In the genomic region with DNA sequence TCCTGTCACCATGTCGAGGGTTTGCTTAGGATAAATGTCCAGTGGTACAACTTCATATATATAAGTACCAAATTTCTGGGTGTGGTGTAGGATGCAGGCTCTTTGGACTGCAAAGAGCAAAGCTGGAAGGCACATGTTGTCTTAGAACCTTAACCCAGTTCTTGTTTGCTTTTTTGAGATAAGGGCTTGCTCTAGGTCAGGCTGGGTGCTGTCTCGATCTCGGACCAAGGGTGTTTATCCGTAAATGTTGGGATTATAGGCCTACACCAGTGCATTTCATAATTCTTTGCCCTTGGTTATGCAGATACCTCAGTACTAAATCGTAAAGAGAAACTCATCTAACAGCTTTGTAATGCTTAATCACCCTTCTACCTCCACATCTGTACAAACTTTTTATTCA, we compare ENCODE assay signal across 8 mouse cellular contexts. TPM values are rescaled to one million over a fixed set of nuclear protein-coding genes. Genes with fewer than 3 reads are reported as not detected.
DNase-seq lines count a peak whose midpoint lies in the region; ATAC-seq and TF ChIP-seq lines count a peak whose summit lies in the region.

No protein-coding gene starts in this region.

- no peaks in the 10 kb centered on the region for H3K79me2 ChIP-seq in myocyte (ENCODE audit: control insufficient read depth, insufficient read depth)

- H3K36me3 ChIP-seq in kidney, postnatal 0 days (ENCODE audit: insufficient read depth, low read length): no peaks in the 10 kb centered on the region
- H3K36me3 ChIP-seq in embryonic facial prominence, embryonic 12.5 days: 0 out of 2 replicates have a peak, but pooled peaks cover 3% of the 10 kb centered on the region
- H3K36me3 ChIP-seq in intestine, embryonic 16.5 days (ENCODE audit: control insufficient read depth, insufficient read depth, low read length): no peaks in the 10 kb centered on the region
- H3K36me3 ChIP-seq in myocyte (ENCODE audit: control insufficient read depth, insufficient read depth): no peaks in the 10 kb centered on the region

- peak overlapping the region; percentile 53 for H3K9ac ChIP-seq in kidney, postnatal 0 days (ENCODE audit: low read depth, low read length)
- peak overlapping the region; percentile 77 for H3K9ac ChIP-seq in embryonic facial prominence, embryonic 12.5 days
- H3K9ac ChIP-seq in intestine, embryonic 16.5 days (ENCODE audit: low read depth, low read length): peak overlapping the region; percentile 84

- TF ChIP-seq CTCF in kidney, postnatal 0 days (IDR thresholded peaks at IDR 0.05; ENCODE audit: low read depth): no peak
- no peak for TF ChIP-seq CTCF in cerebellum, adult 2 months (IDR thresholded peaks at IDR 0.05; ENCODE audit: borderline replicate concordance, insufficient read depth, low read depth, low read length)

- no peaks in the 10 kb centered on the region for H3K4me1 ChIP-seq in kidney, postnatal 0 days (replicated peaks; ENCODE audit: insufficient read depth, low read length)
- peaks cover 7% of the 10 kb centered on the region for H3K4me1 ChIP-seq in embryonic facial prominence, embryonic 12.5 days
- peaks cover 6% of the 10 kb centered on the region for H3K4me1 ChIP-seq in intestine, embryonic 16.5 days (ENCODE audit: control insufficient read depth, insufficient read depth, low read length)
- peaks cover 3% of the 10 kb centered on the region; the same call in 1 of the 2 replicates for H3K4me1 ChIP-seq in cerebellum, adult 2 months (ENCODE audit: control insufficient read depth, insufficient read depth, low read length)

- DNase-seq in kidney, postnatal 0 days (ENCODE audit: low spot score): no peak
- no peak for DNase-seq in kidney, postnatal 36 days
- no peak for DNase-seq in gastrocnemius, postnatal 10 days
- DNase-seq in cerebellum, adult 2 months: no peak

- H3K4me3 ChIP-seq in kidney, postnatal 0 days (replicated peaks; ENCODE audit: low read depth, low read length): peak overlapping the region; percentile 85
- peak overlapping the region; percentile 94 for H3K4me3 ChIP-seq in embryonic facial prominence, embryonic 12.5 days
- peak overlapping the region; percentile 81 for H3K4me3 ChIP-seq in intestine, embryonic 16.5 days (ENCODE audit: low read length)
- peak overlapping the region; percentile 59 for H3K4me3 ChIP-seq in myocyte
- no peak overlapping the region for H3K4me3 ChIP-seq in cerebellum, adult 2 months (replicated peaks; ENCODE audit: insufficient read depth, low read depth, low read length)

- TF ChIP-seq POLR2A in myocyte (IDR thresholded peaks at IDR 0.05; ENCODE audit: insufficient read length, low read depth): no peak
- TF ChIP-seq POLR2A in cerebellum, adult 2 months (IDR thresholded peaks at IDR 0.05; ENCODE audit: borderline replicate concordance, insufficient read depth, low read length): no peak

- no peak overlapping the region for H3K27ac ChIP-seq in kidney, postnatal 0 days
- no peak overlapping the region for H3K27ac ChIP-seq in embryonic facial prominence, embryonic 12.5 days
- no peak overlapping the region for H3K27ac ChIP-seq in intestine, embryonic 16.5 days (ENCODE audit: low read length)
- H3K27ac ChIP-seq in cerebellum, adult 2 months (ENCODE audit: insufficient read depth, low read length): no peak overlapping the region

- no peak for ATAC-seq in kidney, postnatal 0 days (replicated peaks; ENCODE audit: low FRiP score, low read depth)
- no peak for ATAC-seq in embryonic facial prominence, embryonic 12.5 days (ENCODE audit: insufficient number of reproducible peaks, insufficient read depth, low FRiP score, low TSS enrichment)
- ATAC-seq in intestine, embryonic 16.5 days: peak; percentile 20
- no peak for ATAC-seq in cerebellum, adult (ENCODE audit: insufficient number of reproducible peaks, low FRiP score, low TSS enrichment)

- peak overlapping the region; percentile 8 for H3ac ChIP-seq in myocyte (ENCODE audit: control insufficient read depth, insufficient read length)

- whole genome bisulfite sequencing in kidney, postnatal 0 days: 52% methylated on average over 5 of the region's 5 CpGs
- WGBS in embryonic facial prominence, embryonic 12.5 days: 65% methylated on average over 5 of the region's 5 CpGs
- WGBS in intestine, embryonic 16.5 days: 44% methylated on average over 5 of the region's 5 CpGs
- WGBS in cerebellum, adult 2 months: 57% methylated on average over 5 of the region's 5 CpGs

- H3K4me2 ChIP-seq in kidney, postnatal 0 days (ENCODE audit: low read length): peak overlapping the region; percentile 82
- H3K4me2 ChIP-seq in embryonic facial prominence, embryonic 12.5 days (replicated peaks): peak overlapping the region; percentile 89
- peak overlapping the region; percentile 74 for H3K4me2 ChIP-seq in intestine, embryonic 16.5 days (ENCODE audit: low read depth, low read length)
- peak overlapping the region; percentile 73 for H3K4me2 ChIP-seq in myocyte (ENCODE audit: low read depth)

- H3K27me3 ChIP-seq in kidney, postnatal 0 days (ENCODE audit: insufficient read depth, low read length): no peaks in the 10 kb centered on the region
- H3K27me3 ChIP-seq in embryonic facial prominence, embryonic 12.5 days: no peaks in the 10 kb centered on the region
- H3K27me3 ChIP-seq in intestine, embryonic 16.5 days (replicated peaks; ENCODE audit: control insufficient read depth, insufficient read depth, low read length): no peaks in the 10 kb centered on the region
- H3K27me3 ChIP-seq in myocyte (ENCODE audit: control insufficient read depth, insufficient read depth, insufficient read length): no peaks in the 10 kb centered on the region
- no peaks in the 10 kb centered on the region for H3K27me3 ChIP-seq in cerebellum, adult 2 months (ENCODE audit: control insufficient read depth, insufficient read depth, low read length)

- H3K9me3 ChIP-seq in kidney, postnatal 0 days (replicated peaks; ENCODE audit: low read length): no peaks in the 10 kb centered on the region
- no peaks in the 10 kb centered on the region for H3K9me3 ChIP-seq in embryonic facial prominence, embryonic 12.5 days
- no peaks in the 10 kb centered on the region for H3K9me3 ChIP-seq in intestine, embryonic 16.5 days (ENCODE audit: control insufficient read depth, low read length)

TF ChIP-seq in myocyte, 11 proteins besides CTCF, POLR2A, EP300 and RAD21:
- no peak for TF ChIP-seq SRF (IDR thresholded peaks at IDR 0.05; ENCODE audit: control insufficient read depth, insufficient read length, low read depth)
- TF ChIP-seq TCF3 (IDR thresholded peaks at IDR 0.05; ENCODE audit: insufficient read length, low read depth): no peak
- TF ChIP-seq E2F4 (IDR thresholded peaks at IDR 0.05; ENCODE audit: insufficient read depth): no peak
- TF ChIP-seq REST (IDR thresholded peaks at IDR 0.05; ENCODE audit: insufficient read depth, insufficient read length): no peak
- TF ChIP-seq MYOD1 (IDR thresholded peaks at IDR 0.05; ENCODE audit: control insufficient read depth in 1 of 3, insufficient read length in 2 of 3, low read depth in 2 of 3): no peak
- TF ChIP-seq MYOG (IDR thresholded peaks at IDR 0.05; ENCODE audit: control insufficient read depth in 1 of 3, insufficient read depth in 1 of 3, insufficient read length in 2 of 3, low read depth in 2 of 3): no peak
- TF ChIP-seq USF1 (IDR thresholded peaks at IDR 0.05; ENCODE audit: low read depth): no peak
- TF ChIP-seq TCF12 (IDR thresholded peaks at IDR 0.05; ENCODE audit: insufficient read depth, poor library complexity, severe bottlenecking): no peak
- no peak for TF ChIP-seq MAX (IDR thresholded peaks at IDR 0.05; ENCODE audit: low read depth)
- no peak for TF ChIP-seq POLR2AphosphoS2 (IDR thresholded peaks at IDR 0.05; ENCODE audit: insufficient read length, low read depth)
- TF ChIP-seq CEBPB (IDR thresholded peaks at IDR 0.05; ENCODE audit: insufficient read depth, poor library complexity, severe bottlenecking): no peak

RNA-seq across cellular contexts. Expression of gene Polq, which starts 0.8 kb away (rescaled TPM):
- 1.9 and 2.0 TPM in 2 replicates for polyA plus RNA-seq in kidney, postnatal 0 days (2015; fragmentation: Nextera tagmentation; extraction: Ambion mirVana)
- 10.2 and 11.7 TPM in 2 replicates for polyA plus RNA-seq in embryonic facial prominence, embryonic 12.5 days (2016; fragmentation: Nextera tagmentation; extraction: Ambion mirVana)
- polyA plus RNA-seq in intestine, embryonic 16.5 days (2015; fragmentation: Nextera tagmentation; extraction: Ambion mirVana): 3.4 and 3.7 TPM in 2 replicates
- 0.73 TPM for polyA plus RNA-seq in myocyte (2012; fragmentation: generic; extraction: Trizol)
- total RNA-seq in gastrocnemius, postnatal 10 days (2021): 1 to 10 TPM; 1.1 to 1.8 TPM
- polyA plus RNA-seq in cerebellum, adult 2 months (2012; rRNA removed): 0.81 and 0.90 TPM in 2 replicates

RNA-seq across cellular contexts. Expression of gene Fbxo40, which starts 22.1 kb away (rescaled TPM):
- polyA plus RNA-seq in kidney, postnatal 0 days (2015; fragmentation: Nextera tagmentation; extraction: Ambion mirVana): 1.6 and 1.8 TPM in 2 replicates
- 0.12 and 0.24 TPM in 2 replicates for polyA plus RNA-seq in embryonic facial prominence, embryonic 12.5 days (2016; fragmentation: Nextera tagmentation; extraction: Ambion mirVana)
- not detected in 2 replicates for polyA plus RNA-seq in intestine, embryonic 16.5 days (2015; fragmentation: Nextera tagmentation; extraction: Ambion mirVana)
- 1.3 TPM for polyA plus RNA-seq in myocyte (2012; fragmentation: generic; extraction: Trizol)
- 10 to 100 TPM; 29.5 to 64.0 TPM for total RNA-seq in gastrocnemius, postnatal 10 days (2021)
- 1.1 and 1.9 TPM in 2 replicates for polyA plus RNA-seq in cerebellum, adult 2 months (2012; rRNA removed)
